Mouse (Mus musculus) ES-Bruce4 (cell line): ENCODE results near the gene Polk. TPM values are rescaled to one million over a fixed set of nuclear protein-coding genes. Genes with fewer than 3 reads are reported as not detected.

Experiments used
- H3K27ac ChIP-seq: 2 replicates; pipeline ENCODE4 v1.5.1; 2012; ENCODE audit warnings: low read length, inconsistent platforms; ENCODE audit not compliant: insufficient read depth
- H3K27me3 ChIP-seq: 2 replicates; pipeline ENCODE4 v1.6.1; 2012; ENCODE audit warnings: mild to moderate bottlenecking, low read length, inconsistent platforms; ENCODE audit not compliant: control insufficient read depth, poor library complexity, insufficient read depth, severe bottlenecking
- H3K36me3 ChIP-seq: 2 replicates; pipeline ENCODE4 v1.6.1; 2012; ENCODE audit warnings: inconsistent platforms, mild to moderate bottlenecking, low read length, moderate library complexity; ENCODE audit not compliant: control insufficient read depth, poor library complexity, insufficient read depth, severe bottlenecking
- H3K4me1 ChIP-seq: one replicate; pipeline ENCODE4 v1.8.1; 2011; ENCODE audit warnings: low read length; ENCODE audit not compliant: control insufficient read depth, insufficient read depth
- H3K4me3 ChIP-seq: 2 replicates; pipeline ENCODE4 v1.5.1; 2011; ENCODE audit warnings: low read depth, mild to moderate bottlenecking, low read length
- H3K9ac ChIP-seq: 2 replicates; pipeline ENCODE4 v1.6.1; 2012; ENCODE audit warnings: low read depth, mild to moderate bottlenecking, inconsistent platforms; ENCODE audit not compliant: poor library complexity, severe bottlenecking
- H3K9me3 ChIP-seq: replicated peaks from 2 replicates; pipeline ENCODE4 v1.6.1; 2012; ENCODE audit warnings: mild to moderate bottlenecking, low read length, inconsistent platforms; ENCODE audit not compliant: control insufficient read depth, poor library complexity, insufficient read depth, severe bottlenecking
- CTCF ChIP-seq: IDR thresholded peaks from one replicate; pipeline ENCODE4 v1.8.1; 2011; ENCODE audit warnings: low read depth, low read length
- EP300 ChIP-seq: IDR thresholded peaks from 2 replicates; pipeline ENCODE4 v1.6.1; 2011; ENCODE audit warnings: low read depth, low read length; ENCODE audit not compliant: insufficient read depth
- POLR2A ChIP-seq: IDR thresholded peaks from one replicate; pipeline ENCODE4 v1.8.1; 2011; ENCODE audit warnings: low read length; ENCODE audit not compliant: insufficient read depth
- polyA plus RNA-seq: library from polyadenylated mRNA; stranded (reverse); fragments of >200 nt; gene quantifications from 2 replicates; pipeline ENCODE4 v1.2.4, GENCODE M21; 2011; ENCODE audit warnings: low read depth; ENCODE audit not compliant: missing spikeins, insufficient read depth, insufficient read length

Polk gene
- polyA plus RNA-seq, 1 experiment, result 72.5 TPM

GRCm38 (mm10) chr13:96511893-96512292 lies 30.5 kb downstream of the Polk start:
- Histone ChIP-seq H3K4me1 (no peaks in the 10 kb centered on the region), H3K4me3 (no peak overlapping the region), H3K9me3 (no peaks in the 10 kb centered on the region), H3K9ac (no peak overlapping the region), H3K36me3 (peaks cover 15% of the 10 kb centered on the region), H3K27me3 (no peaks in the 10 kb centered on the region), H3K27ac (no peak overlapping the region)
- TF ChIP-seq CTCF (no peak), EP300 (no peak), POLR2A (no peak)

- no peak overlapping the region for H3K4me3 ChIP-seq
- TF ChIP-seq POLR2A (no peak), CTCF (no peak), EP300 (no peak)
- no peaks in the 10 kb centered on the region for H3K9me3 ChIP-seq
- H3K36me3 ChIP-seq, result peaks cover 16% of the 10 kb centered on the region
- no peaks in the 10 kb centered on the region for H3K27me3 ChIP-seq
- no peak overlapping the region for H3K27ac ChIP-seq
- no peaks in the 10 kb centered on the region for H3K4me1 ChIP-seq
- no peak overlapping the region for H3K9ac ChIP-seq
Measured at GRCm38 (mm10) chr13:96511262-96511661, 31.1 kb downstream of the Polk start.

- no peak for TF ChIP-seq POLR2A
- TF ChIP-seq CTCF, result no peak
- no peak for TF ChIP-seq EP300
Measured at GRCm38 (mm10) chr13:96510635-96511034, 31.7 kb downstream of the Polk start.

GRCm38 (mm10) chr13:96507541-96507940 lies 34.8 kb downstream of the Polk start:
- Histone ChIP-seq H3K4me3 (no peak overlapping the region), H3K27ac (no peak overlapping the region), H3K36me3 (peaks cover 11% of the 10 kb centered on the region), H3K4me1 (no peaks in the 10 kb centered on the region), H3K27me3 (no peaks in the 10 kb centered on the region), H3K9me3 (no peaks in the 10 kb centered on the region), H3K9ac (no peak overlapping the region)
- TF ChIP-seq CTCF (no peak), POLR2A (no peak), EP300 (no peak)

More at GRCm38 (mm10) chr13:96510635-96511034, 31.7 kb downstream of the Polk start:
- H3K27ac ChIP-seq, result no peak overlapping the region
- no peak overlapping the region for H3K9ac ChIP-seq
- no peaks in the 10 kb centered on the region for H3K4me1 ChIP-seq
- H3K4me3 ChIP-seq, result no peak overlapping the region
- no peaks in the 10 kb centered on the region for H3K9me3 ChIP-seq
- no peaks in the 10 kb centered on the region for H3K27me3 ChIP-seq
- H3K36me3 ChIP-seq, result peaks cover 16% of the 10 kb centered on the region

- Histone ChIP-seq H3K9me3 (no peaks in the 10 kb centered on the region), H3K36me3 (peaks cover 11% of the 10 kb centered on the region), H3K4me3 (no peak overlapping the region), H3K4me1 (no peaks in the 10 kb centered on the region), H3K27me3 (no peaks in the 10 kb centered on the region), H3K27ac (no peak overlapping the region), H3K9ac (no peak overlapping the region)
- TF ChIP-seq POLR2A (no peak), CTCF (no peak), EP300 (no peak)
Measured at GRCm38 (mm10) chr13:96506313-96506712, 36.1 kb downstream of the Polk start.

GRCm38 (mm10) chr13:96505661-96506060 lies 36.7 kb downstream of the Polk start:
- Histone ChIP-seq H3K27me3 (no peaks in the 10 kb centered on the region), H3K9ac (no peak overlapping the region), H3K27ac (no peak overlapping the region), H3K4me3 (no peak overlapping the region), H3K4me1 (no peaks in the 10 kb centered on the region), H3K36me3 (peaks cover 14% of the 10 kb centered on the region), H3K9me3 (no peaks in the 10 kb centered on the region)
- TF ChIP-seq EP300 (no peak), CTCF (no peak), POLR2A (no peak)
